Mouse (Mus musculus): ENCODE results near the gene Gm17455.
A peak's percentile ranks its signal among the peaks of the same experiment; 100 is the strongest.

Gm17455 gene

GRCm38 (mm10) chr10:60373937-60374578, 25.5 kb upstream of the Gm17455 start:
- DNase-seq (ENCODE audit: low read depth): no peak

- DNase-seq (ENCODE audit: low read depth): no peak
Observed at GRCm38 (mm10) chr10:60376704-60377103, 22.8 kb upstream of the Gm17455 start.

- no peak for DNase-seq (ENCODE audit: low read depth)
Observed at GRCm38 (mm10) chr10:60379419-60379957, 20.0 kb upstream of the Gm17455 start.

- DNase-seq (ENCODE audit: low read depth): no peak
Observed at GRCm38 (mm10) chr10:60380229-60380628, 19.3 kb upstream of the Gm17455 start.

- DNase-seq (ENCODE audit: low read depth): no peak
Observed at GRCm38 (mm10) chr10:60381142-60381925, 18.2 kb upstream of the Gm17455 start.

- no peak for DNase-seq (ENCODE audit: low read depth)
Observed at GRCm38 (mm10) chr10:60388332-60388731, 11.2 kb upstream of the Gm17455 start.

- DNase-seq (ENCODE audit: low read depth): no peak
Observed at GRCm38 (mm10) chr10:60389447-60389865, 10.1 kb upstream of the Gm17455 start.

DNA sequence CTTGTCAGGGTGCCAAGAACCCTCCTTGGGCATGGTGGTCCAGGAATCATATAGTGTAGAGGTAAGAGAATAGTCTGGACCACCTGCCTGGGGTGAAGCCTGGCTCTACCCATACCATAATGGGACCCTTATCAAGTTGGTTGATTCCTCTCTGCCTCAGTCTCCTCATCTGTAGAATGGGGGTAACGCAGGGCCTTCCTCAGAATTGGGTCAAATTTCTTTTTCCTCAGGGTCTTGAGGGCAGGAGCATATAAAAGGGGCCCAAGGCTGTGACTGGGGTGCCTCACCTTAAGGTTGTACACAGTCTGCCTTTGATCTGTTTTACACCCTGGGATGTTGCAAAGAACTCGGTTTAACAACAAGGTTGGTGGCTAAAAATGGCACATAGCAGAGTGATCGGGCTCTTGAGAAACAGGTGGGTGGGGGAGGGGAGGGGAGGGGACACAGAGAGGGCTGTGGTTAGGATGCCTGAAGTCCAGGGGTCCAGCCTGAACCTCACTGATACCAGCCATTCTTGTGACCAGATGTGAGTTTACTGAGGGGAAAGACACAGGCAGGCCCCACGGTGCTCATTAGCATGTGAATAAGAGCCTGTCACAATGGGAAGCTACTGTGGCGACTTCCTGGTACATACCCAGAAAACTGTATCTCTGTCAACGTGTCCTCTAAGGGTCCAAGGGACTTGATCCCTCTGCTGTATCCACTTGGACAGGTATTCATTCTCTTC, 9.2 kb upstream of the Gm17455 start:
- no peak for DNase-seq (ENCODE audit: low read depth)

GRCm38 (mm10) chr10:60390904-60391420, 8.6 kb upstream of the Gm17455 start:
- no peak for DNase-seq (ENCODE audit: low read depth)

DNA sequence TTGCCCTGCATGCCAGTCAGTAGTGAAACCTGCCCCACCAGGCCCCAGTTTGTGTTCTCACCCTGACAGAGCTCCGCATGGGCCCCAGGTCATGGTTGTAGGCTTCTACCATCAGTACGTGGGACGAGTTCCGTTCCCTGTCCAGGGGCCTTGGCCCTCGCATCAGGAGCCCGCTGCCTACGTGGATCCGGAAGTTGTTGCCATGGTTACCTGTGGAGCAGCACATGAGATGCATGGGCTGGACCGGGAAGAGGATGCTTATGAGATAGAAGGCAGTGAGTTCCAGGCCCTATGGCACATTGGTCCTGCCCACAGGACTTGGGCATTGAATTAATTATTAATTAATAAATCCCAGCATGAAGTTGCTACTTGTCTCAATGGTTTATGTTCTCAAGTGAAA, 7.9 kb upstream of the Gm17455 start:
- no peak for DNase-seq (ENCODE audit: low read depth)

DNA sequence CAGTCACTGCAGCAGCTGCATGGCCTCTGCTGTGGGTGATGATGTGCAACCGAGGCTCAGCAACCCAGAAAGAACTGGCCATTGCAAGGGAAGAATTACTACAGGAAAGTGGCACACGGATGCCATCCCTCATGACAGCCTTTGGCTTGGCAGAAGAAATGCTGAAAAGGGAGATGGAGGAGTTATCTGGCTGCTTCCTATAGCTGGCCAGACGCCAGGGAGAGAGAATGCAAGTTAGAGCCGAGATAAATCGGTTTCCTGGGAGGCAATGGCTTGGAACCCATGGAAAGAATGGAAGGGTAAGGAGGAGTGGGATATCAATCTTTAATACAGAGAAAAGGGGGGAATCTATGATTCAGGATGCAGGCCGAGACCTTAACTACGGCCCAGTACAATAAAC, 4.6 kb upstream of the Gm17455 start:
- DNase-seq (ENCODE audit: low read depth): no peak

DNA sequence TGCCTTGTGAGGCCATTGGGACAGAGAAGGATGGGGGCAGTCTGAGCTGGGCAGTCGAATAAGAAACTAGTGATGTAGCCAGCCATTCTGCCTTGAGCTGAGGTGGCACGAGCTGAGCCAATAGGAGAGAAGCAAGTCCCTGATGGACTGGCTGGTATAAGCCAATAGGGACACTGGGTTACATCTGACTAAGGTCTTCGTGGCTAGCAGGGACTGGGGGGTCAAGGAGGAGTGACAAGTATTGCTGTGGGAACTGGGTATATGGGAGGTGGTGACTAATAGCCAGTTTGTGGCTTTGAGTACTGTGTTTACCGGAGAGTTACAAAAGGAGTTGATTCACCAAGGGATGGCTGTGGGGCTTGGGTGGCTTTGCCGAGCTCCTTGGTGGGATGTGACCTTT, 3.9 kb upstream of the Gm17455 start:
- peak; percentile 28 for DNase-seq (ENCODE audit: low read depth)

DNA sequence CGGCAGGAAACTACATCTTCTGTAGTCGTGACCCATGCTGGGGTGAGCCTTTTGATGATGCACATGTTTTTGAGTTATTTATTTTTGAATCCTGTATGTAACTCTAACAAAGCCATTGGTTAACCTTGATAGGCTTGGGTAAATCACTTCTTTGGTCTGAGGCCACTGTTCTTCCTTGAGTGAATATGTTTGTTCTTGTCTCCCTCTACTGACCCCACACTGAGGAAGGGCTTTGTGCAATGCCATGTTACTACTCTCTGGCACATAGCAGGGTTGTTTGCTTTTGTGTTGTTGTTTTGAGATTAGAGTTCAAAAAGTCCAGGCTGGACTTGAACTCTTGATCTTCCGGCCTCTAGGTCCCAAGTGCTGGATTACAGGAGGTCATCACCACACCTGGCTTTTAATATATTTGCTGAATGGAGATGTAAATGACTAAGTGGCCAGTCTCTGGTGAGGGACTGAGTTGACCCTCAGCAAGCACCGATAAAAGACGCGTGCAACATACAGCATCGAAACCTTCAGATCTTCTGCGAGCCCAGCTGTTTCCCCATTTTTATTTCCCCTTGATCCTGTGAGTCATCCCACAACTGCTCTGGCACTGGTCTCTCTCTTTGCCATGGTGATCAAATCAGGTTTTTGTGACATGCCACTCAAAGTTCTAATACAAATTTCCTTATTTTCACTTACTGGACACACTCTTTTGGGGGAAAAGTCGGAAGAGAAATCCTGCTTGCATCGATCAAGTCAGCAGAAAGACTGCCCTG, 1.3 kb upstream of the Gm17455 start:
- no peak for DNase-seq (ENCODE audit: low read depth)

DNA sequence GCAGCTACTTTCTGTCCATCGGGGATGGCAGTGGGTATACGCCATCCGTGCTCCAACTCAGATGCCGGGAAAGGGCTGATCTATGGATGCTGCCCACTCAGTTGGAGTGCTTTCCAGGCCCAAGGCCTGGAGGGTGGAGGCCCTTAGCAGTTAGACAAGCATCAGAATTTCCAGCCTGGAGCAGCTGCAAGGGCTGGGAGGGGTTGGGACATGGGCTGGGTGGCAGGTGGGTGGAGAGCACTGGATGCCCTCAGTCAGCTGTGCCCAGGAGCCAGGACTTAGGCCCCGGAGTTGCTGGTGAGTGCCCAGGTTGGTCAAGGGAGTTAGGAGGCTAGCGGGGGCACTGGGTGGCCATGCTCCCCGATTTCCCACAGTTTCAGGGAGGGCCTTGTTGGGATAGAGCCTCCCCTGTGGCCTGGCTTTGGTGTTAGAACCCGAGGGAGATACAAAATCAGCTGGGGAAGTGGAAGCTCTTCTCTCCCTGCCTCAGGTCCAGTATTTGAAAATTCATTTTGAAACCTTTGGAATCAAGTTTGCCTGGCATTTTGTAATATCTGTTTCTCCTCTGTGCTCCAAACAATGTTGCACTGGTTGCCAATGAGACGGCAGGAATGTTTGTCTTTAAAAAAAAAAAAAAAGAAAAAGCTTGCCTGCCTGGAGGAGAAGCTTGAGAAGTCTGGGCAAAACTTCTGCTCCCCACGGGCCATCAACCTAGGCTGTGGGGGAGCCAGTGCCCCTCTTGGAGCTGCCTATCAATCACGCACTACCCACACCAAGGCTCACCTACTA, 1.2 kb downstream of the Gm17455 start:
- DNase-seq (ENCODE audit: low read depth): no peak

GRCm38 (mm10) chr10:60405460-60406177, 6.1 kb downstream of the Gm17455 start:
- no peak for DNase-seq (ENCODE audit: low read depth)

DNA sequence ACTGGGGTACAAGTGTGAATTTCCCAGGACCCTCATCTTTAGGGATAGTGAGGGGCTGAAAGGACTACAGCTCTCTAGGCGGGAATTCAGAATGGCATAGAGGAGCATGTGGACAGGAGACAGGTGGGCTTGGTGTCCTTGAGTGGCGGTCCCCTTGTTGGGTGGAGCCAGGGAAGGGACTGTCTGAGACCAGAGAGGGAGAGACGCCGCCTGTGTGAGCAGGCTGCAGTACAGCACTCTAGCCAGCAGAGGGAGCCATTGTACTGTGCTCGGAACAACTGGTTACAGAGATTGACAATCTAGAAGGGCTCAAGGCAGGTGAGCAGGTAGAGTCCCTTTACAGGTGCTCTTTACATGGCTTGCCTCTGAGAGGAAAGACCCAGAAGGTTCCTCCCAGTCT, 8.3 kb downstream of the Gm17455 start:
- DNase-seq (ENCODE audit: low read depth): no peak

GRCm38 (mm10) chr10:60411794-60412193, 12.3 kb downstream of the Gm17455 start:
- DNase-seq (ENCODE audit: low read depth): no peak

DNA sequence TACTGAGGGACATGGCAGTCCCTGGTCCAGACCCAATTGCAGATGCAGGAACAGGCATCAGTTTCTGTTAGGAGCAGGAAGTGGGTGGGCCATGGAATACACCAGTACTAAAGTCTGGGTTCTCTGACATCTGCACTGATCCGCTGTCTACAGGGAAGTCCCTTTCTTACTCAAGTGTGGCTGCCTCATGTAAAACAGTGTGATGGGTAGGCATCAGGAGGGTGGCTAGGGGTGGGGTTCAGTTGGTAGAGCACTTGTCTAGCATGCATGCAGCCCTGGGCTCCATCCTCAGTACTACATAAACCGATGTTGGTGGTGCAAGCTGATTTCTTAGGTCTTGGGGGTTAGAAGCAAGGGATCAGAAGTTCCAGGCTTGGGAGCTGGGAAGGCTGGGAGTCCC, 14.2 kb downstream of the Gm17455 start:
- no peak for DNase-seq (ENCODE audit: low read depth)

- no peak for DNase-seq (ENCODE audit: low read depth)
Observed at GRCm38 (mm10) chr10:60417041-60417440, 17.5 kb downstream of the Gm17455 start.

GRCm38 (mm10) chr10:60418137-60418536, 18.6 kb downstream of the Gm17455 start:
- peak; percentile 41 for DNase-seq (ENCODE audit: low read depth)
